Mouse (Mus musculus) right cerebral cortex, postnatal 10 days (tissue): ENCODE data around the gene Enox1.
A peak's percentile ranks its signal among the peaks of the same experiment; 100 is the strongest.

Experiments
- DNase-seq, 2 experiments: peaks; one replicate each; pipeline ENCODE4 v3.0.0; 2021; ENCODE audit warnings: low spot score in 2 of 2

The Enox1 gene

GRCm38 (mm10) chr14:77451916-77452315 is 295.4 kb downstream of the Enox1 start:
- no peak for DNase-seq

DNA sequence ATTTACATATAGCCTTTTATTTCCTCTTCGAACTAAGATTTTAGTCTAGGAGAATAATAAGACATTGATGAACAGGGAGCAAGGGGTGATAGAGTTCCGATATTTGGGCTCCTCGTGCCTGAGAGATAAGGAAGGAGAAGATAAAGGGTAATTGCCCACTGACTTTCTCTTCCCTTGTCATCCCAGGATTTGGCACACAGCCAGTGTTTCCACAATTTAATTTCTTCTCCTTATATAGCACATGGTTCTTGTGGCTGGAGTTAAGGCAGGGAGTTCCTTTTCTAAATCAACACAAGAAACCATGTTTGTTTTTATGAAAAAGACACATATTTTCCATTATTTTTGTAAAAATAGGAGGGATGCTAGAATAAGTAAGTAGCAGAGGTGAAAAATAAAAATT is 299.5 kb downstream of the Enox1 start:
- DNase-seq: no peak

DNA sequence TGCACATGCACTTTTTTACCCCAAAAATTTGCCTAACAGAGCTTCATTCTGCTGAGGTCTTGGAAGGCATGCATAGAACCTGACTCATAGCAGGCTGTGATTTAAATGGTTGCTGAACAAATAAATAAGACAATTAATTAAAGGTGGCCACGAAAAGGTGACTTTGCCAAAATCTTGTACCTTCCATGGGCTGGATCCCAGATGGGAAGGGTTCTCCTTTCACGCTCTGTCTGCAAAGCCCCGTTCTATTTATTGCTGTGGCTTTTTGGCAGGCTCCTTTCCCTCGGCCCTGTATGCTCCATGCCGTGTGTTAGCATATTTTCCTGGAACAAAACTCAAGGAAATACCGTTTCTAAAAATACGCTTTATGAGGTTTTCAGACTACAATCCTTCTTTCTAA is 300.3 kb downstream of the Enox1 start:
- DNase-seq: no peak

DNA sequence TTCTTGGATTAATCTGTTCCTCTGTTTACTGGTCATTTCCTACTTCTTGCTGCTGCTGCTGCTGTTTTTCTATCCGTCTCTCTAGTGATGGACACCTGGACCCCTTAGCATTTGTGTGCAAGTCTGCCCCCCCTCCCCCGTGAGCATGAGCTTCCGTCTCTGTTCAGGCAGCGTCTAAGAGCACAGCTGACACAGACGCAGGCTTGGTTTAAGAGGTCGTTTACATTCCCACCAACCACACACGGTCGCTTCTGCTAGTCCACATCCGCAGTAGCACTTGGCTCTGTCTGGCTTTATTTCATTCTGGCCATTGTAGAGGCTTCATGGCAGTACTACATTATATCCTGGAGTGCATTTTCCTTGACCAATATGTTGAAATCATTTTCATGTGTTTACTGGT is 301.7 kb downstream of the Enox1 start:
- DNase-seq: no peak

DNA sequence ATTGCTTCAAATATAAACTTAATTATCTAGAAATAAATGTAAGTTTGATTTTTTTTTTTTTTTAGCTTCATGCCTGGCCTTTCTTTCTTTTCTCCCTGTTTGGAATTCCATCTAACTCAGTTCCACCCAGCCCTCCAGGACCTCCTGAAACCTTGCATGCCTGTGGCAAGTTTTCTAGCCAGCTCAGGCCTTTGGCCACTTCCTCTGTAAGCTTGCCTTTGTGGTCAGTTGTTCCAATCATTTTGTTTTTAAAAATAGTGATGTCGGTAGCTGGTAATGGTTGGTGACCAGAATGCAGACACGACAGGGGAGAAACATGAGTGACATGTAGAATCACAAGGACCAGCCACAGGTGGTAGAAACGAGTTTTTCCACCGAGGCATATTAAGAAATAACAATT is 307.4 kb downstream of the Enox1 start:
- no peak for DNase-seq

DNA sequence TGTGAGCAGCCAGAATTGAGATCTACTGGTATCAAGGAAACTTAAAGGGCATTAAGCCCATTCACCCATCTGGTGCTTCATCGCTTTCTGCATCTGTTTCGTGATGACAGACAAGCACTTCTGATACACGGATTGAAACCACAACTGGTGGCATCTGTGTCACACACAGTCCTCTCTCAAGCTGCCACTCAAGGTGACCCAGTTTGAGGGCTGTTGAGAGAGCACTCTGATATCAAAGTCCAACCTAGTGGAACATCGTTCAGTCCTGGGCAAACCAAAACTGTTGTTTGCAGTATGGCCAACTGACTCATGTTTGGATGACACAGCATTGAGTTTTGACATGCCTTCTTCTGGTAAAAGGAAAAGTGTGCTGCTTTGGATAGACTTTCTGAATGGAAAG is 308.2 kb downstream of the Enox1 start:
- no peak for DNase-seq

DNA sequence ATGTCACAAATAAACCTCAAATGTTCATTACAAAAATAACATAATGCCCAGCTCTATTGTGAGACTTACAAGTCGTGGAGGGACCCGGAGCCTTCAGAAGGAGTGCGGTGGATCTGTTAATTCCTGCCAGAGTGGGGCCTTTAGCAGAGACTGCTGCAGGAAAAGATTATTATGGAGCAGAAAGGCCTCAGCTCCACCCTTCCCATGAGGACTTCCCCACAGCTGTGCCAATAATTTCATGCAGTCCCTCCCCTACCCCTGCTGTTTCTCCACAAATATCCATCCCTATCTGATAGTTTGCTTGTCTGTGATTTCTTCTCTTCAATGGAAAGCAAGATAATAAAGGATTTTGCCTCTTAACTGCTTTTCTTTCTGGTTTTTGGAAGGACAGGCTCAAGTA is 314.0 kb downstream of the Enox1 start:
- DNase-seq: no peak

DNA sequence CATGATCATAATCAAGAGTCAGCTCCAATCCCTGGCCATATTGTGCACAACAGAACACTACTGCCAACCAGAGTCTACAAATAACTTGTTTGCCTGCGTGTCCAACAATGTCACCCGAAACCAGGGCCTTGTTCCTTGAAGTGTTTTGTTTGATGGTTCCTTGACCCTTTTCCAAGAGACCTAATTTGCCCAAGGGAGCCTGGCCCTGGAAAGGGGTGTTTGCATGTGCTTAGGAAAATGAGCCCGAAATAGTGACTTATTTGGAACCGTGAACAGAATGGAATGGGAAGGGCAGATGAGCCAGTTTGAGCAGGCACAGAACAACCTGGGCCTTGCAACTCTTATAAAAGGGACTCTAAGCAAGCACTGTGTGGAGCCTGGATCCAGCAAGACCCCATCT is 316.9 kb downstream of the Enox1 start:
- no peak for DNase-seq

DNA sequence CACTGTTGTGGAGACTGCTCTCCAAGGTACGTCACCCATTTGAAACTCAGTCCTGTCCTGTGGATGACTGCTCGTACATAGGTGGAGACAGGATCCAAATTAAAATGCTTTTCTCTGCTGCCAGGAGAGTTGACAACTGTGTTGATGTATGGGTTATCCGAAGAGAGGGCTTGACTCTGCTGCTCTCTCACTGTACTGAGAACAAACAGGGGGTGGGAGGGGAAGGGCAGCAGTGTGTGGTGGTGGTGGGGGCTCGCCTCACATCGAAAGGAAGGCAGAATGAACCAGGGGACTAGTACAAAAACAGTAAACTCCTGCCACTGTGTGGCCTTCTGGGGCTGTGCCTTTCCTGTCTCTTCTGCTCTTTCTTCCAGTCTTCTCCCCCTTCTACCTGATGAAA is 317.5 kb downstream of the Enox1 start:
- no peak for DNase-seq

DNA sequence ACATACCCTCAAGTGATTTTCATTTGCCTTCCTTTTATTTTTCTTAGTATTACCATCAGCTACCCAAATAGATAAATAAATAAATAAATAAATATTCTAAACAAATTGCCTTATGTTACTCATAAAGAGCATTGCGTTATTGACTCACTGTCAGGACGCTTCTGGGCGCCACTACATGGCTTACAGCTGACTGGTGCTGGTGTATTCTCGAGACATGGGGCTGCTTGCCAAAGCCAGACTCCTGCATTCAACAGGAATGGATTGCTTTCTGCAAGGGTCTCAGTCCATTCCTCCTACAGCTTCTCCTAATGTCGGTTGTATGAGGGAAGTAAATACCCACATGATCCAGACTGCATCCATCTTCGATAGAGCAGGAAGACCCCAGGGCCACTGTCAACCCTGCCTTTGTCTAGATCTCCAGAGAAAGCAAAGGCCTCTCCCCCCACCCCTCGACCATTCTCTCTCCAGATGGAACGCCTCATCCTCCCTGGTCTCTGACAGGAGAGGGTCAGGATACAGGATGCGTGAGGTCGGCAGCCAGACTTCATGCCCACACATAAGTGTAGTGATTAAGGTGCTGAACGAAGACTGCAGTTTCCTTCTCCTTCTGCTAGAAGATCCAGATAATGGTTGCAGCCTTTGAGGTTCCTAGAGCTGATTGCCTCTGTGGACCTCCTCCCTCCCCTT is 318.7 kb downstream of the Enox1 start:
- no peak for DNase-seq

DNA sequence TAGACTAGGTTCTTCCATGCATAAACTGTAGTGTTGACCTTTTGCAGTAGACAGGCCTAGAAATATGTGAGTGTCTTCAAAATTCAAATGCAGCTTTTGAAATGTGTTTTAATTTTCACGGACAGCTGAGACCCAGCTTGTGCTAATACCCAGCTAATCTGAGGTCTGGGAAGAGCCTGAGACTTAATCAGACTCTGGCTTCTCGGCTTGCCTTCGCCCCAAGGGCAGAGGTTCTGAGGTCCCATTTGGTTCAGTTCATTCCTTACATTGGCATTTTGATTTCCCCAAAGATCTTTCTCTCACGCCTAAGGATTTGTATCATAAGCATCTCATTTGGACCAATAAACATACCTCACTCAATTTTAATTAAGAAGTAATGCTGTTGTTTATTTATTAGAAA is 321.1 kb downstream of the Enox1 start:
- no peak for DNase-seq

DNA sequence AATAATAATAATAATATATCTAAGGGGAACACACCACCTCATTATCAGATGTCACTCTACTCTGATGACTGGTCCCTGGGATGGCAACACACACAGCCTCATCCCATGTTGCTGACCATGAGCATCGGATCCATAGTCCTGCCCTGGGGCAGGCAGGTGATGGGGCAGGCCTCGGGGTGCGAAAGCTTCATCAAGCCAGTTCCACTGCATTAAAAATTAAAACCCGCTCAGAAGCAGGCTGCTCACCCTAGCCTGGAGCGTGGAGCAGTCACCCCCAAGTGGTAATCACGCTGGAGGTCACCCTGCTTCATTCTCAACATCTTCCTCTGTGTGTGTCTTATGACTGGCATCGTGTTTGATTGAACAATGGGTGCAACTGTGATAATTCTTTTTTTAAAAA is 321.6 kb downstream of the Enox1 start:
- no peak for DNase-seq

DNA sequence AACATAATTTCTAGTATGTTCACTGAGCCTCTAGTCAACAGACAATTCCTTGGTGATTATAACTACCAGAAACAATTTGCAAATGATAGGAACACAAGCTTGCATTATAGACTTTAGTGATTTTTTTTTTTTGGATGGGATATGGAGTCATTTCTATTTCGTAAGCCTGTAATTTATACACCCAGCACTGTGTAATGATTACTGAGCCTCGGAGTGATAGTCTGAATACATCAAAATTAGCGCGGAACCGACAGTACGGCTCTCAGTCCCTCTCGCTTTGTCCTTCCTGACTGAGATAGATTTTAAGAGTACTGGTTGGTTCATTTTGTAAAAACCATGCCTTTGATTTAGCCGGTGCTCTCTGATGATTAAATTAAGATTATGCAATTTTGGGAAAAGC is 322.1 kb downstream of the Enox1 start:
- DNase-seq: no peak

DNA sequence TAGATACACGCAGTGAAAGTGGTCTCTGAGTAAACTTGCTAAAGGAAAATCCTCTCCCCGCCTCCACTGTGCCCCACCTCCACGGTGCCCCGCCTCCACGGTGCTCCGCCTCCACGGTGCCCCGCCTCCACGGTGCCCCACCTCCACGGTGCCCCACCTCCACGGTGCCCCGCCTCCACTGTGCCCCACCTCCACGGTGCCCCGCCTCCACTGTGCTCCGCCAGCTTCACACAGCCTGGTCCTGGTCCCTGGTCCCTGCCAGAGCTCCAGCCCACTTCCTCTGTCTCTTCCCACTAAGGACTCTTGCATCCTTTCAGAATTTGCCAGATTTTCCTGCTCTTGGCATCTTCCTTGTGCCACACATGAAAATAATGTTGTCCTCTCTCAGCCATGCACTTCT is 326.5 kb downstream of the Enox1 start:
- DNase-seq: no peak

DNA sequence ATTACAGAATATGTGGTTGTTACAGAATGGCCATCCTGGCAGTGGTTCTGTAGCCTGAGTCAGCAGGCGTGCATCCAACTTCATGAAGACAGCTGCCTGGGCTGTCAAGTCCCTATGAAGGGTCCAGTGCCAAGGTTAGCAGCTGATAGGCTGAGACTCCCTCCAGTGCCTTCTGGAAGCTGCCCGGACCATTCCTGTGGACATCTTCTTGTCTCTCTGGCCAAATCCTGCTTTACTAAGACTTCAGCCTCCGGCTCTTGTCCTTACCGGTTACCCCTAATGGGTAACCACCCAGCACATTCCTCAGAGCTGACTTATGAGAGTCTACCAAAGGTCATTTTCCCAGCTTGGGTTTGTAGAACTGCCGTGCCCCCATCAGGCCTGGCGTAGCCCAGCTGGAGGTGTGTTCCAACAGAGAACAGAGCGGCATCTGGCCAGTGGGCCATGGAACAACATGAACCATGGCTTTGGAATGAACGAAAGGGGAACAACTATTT is 328.4 kb downstream of the Enox1 start:
- DNase-seq: peak; percentile 56 to 62

- DNase-seq: no peak
Measured at GRCm38 (mm10) chr14:77490699-77491098, 334.1 kb downstream of the Enox1 start.

GRCm38 (mm10) chr14:77491731-77492130 is 335.2 kb downstream of the Enox1 start:
- DNase-seq: no peak

GRCm38 (mm10) chr14:77499996-77500581 is 343.5 kb downstream of the Enox1 start:
- DNase-seq: no peak

GRCm38 (mm10) chr14:77504458-77505135 is 348.0 kb downstream of the Enox1 start:
- DNase-seq: no peak

DNA sequence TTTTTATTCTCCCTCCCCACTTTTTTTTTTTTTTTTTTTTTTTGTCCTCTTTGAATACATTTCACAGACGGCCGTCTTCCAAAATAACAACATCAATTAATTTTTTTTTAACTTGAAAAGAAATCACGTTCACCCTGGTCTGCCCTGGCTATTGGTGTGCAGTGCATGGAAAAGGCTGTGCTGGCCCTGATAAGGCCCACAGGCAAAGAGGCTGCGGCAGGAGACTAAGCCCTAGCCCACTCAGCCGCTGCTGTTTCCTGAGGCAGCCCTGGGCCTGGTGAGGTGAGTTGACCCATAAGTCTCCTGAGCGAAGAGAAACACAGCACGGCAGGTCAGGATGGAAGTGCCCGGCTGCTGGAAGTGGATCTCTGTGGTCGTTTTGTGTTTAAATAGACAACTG is 349.8 kb downstream of the Enox1 start:
- no peak for DNase-seq

DNA sequence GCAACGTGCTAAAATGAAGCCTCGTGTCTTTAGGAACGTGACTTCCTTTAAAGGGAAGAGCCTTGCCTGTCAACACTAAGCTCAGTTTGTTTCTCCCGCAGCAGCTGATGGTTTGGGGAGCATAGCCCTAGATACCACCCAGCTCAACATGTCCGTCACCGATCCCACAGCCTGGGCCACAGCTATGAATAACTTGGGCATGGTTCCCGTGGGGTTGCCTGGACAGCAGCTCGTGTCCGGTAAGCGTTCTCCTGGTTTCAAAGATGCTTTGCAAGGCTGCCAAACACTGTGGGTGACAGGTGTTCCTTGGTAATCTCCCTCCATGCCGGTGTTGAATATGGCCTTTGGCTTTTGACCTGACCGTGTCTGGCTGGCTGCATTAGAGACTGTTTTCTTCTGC is 351.5 kb downstream of the Enox1 start:
- peak; percentile 49 to 53 for DNase-seq

DNA sequence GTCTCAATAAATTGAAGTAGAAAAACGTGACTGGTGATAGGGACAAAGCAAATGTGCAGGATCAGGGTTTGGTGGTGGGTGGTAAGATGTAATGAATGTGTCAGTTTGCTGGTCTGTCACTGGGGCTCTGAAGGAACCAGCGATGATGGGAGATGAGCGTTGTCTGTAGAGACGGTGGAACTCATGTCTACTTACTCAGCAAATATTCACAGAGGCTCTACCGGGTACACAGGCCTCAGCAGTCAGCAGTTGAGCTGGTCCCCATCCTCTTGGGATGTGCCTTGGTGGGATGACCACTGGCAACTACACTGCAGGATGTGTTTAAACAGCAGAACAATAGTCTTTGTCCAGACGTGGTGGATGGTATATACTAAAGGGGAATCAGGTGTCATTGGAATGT is 352.5 kb downstream of the Enox1 start:
- DNase-seq: no peak

- DNase-seq: no peak
Measured at GRCm38 (mm10) chr14:77509924-77510323, 353.4 kb downstream of the Enox1 start.
